Mouse (Mus musculus): Measurements from ENCODE around the gene Agbl2.
"Not testable (repeated sequence)": the region's sequence is repeated elsewhere in the genome, so short reads cannot be mapped to it uniquely, and the experiment has no call there.

The Agbl2 gene

GRCm38 (mm10) chr2:90810751-90811150 lies 28.2 kb downstream of the Agbl2 start:
- no peak for ATAC-seq (ENCODE audit: insufficient number of reproducible peaks, low FRiP score, low TSS enrichment)

GRCm38 (mm10) chr2:90815266-90815665 lies 32.7 kb downstream of the Agbl2 start:
- no peak for ATAC-seq (ENCODE audit: insufficient number of reproducible peaks, low FRiP score, low TSS enrichment)

DNA sequence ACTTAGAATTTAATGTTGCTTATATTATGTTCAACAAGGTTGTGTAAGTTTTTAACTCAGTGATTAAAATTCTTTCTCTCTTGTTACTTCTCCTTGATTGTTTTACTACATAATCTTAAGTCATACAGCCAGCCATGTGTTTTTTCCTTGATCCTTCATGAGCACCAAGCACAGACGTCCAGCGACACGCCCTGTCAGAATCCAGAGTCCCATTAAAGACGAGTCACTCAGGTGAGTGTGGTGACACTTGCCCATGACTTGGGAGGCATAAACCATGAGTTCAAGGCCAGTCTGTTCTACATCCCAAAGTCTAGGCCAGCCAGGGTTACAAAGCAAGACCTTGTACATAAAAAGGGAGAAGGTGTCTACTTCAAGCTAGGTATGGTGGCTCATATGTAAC lies 33.6 kb downstream of the Agbl2 start:
- ATAC-seq (ENCODE audit: insufficient number of reproducible peaks, low FRiP score, low TSS enrichment), result no peak

DNA sequence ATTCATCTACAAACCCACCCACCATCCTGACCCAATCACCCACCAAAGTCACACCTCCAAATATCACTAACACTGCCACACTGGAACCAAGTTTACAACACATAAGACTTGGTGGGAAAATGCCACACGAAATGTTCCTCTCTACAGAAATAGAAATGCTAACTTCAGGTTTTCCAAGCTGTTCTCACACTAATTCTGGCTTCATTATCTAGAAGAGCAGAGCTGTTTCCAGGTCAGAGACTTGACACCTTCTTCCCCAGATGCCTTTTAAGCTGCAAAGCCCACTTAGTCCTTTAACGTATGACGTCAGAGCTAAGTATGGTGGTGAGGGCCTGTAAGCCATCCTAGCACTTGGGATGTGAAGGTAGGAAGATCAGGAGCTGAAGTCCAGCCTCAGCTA lies 36.2 kb downstream of the Agbl2 start:
- no peak for ATAC-seq (ENCODE audit: insufficient number of reproducible peaks, low FRiP score, low TSS enrichment)

- no peak for ATAC-seq (ENCODE audit: insufficient number of reproducible peaks, low FRiP score, low TSS enrichment)
These were observed 38.4 kb downstream of the Agbl2 start for GRCm38 (mm10) chr2:90820894-90821293.

GRCm38 (mm10) chr2:90822978-90823377 lies 40.5 kb downstream of the Agbl2 start:
- ATAC-seq (ENCODE audit: insufficient number of reproducible peaks, low FRiP score, low TSS enrichment), result no peak

- peak; percentile 97 for ATAC-seq (ENCODE audit: insufficient number of reproducible peaks, low FRiP score, low TSS enrichment)
These were observed 41.3 kb downstream of the Agbl2 start for GRCm38 (mm10) chr2:90823781-90824180.

DNA sequence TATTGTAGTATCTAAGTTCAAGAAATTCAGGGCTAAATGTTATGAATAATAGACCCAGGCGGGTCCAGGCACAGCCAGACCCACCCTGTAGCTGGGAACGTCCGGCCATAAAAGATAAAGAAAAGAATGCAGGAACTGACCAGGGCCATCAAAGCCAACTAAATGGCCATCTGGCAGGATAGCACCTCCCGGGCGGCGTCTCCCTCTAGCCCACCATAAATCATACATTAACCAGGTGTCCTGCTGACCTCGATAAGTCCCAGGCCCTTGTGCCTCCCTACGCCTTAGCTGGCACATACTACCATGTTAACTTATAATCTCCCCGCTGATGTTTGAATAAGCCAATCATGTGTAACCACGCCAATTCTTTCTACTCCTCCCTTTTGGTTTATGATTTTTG lies 42.0 kb downstream of the Agbl2 start:
- not testable (repeated sequence) for ATAC-seq (ENCODE audit: insufficient number of reproducible peaks, low FRiP score, low TSS enrichment)

DNA sequence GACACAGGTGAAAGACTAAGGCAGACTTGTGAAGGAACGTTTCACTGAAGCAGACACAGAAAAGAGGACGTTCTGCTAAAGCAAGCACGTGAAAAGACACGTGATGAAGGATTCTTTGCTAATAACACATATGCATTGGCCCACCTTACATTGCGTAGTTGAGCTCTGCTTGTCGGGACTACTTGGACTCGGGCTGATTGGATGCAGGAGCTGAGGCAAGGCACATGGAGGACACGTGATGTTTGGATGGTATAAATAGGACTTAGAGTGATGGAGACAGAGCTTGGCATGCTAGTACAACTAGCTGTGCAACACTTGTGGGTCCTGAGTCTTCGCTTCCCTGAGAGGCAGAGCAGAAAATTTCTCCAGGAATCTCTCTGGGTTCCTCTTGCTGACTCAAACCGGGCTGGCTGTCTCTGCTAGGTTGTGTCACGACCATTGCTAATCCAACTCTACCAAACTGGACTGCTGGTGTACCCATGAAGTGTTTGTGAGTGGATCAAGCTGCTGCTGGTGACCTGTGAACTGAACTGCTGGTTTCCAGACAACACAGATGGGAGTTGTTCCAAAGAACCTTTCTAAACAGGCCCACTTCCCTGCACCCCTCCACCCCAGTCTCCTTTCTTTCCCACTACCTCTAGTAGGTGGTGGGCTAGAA lies 43.1 kb downstream of the Agbl2 start:
- no peak for ATAC-seq (ENCODE audit: insufficient number of reproducible peaks, low FRiP score, low TSS enrichment)

DNA sequence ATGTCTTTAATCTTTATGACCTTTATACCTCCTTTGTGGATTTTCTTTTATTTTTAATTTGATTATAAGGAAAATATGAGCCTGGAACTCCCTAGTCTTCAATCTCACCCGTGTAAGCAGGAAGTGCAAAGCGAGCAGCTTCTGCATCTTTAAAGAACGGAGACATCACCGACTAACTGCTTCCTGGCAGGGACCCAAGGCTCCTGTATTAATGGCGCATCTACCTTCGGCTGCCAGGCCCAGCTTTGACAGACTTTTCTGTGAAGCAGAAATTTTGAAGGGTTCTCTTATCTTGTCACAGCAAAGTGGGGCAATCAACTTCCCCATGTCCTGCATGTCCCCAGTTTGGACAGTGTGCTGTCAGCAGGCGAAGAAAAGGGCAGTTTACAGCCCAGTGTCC lies 46.2 kb downstream of the Agbl2 start:
- no peak for ATAC-seq (ENCODE audit: insufficient number of reproducible peaks, low FRiP score, low TSS enrichment)

- ATAC-seq (ENCODE audit: insufficient number of reproducible peaks, low FRiP score, low TSS enrichment), result no peak
These were observed 51.0 kb downstream of the Agbl2 start for GRCm38 (mm10) chr2:90833502-90833901.

- ATAC-seq (ENCODE audit: insufficient number of reproducible peaks, low FRiP score, low TSS enrichment), result no peak
These were observed 56.1 kb downstream of the Agbl2 start for GRCm38 (mm10) chr2:90838621-90839020.

GRCm38 (mm10) chr2:90843666-90844065 lies 61.1 kb downstream of the Agbl2 start:
- no peak for ATAC-seq (ENCODE audit: insufficient number of reproducible peaks, low FRiP score, low TSS enrichment)

GRCm38 (mm10) chr2:90844262-90844661 lies 61.7 kb downstream of the Agbl2 start:
- no peak for ATAC-seq (ENCODE audit: insufficient number of reproducible peaks, low FRiP score, low TSS enrichment)

DNA sequence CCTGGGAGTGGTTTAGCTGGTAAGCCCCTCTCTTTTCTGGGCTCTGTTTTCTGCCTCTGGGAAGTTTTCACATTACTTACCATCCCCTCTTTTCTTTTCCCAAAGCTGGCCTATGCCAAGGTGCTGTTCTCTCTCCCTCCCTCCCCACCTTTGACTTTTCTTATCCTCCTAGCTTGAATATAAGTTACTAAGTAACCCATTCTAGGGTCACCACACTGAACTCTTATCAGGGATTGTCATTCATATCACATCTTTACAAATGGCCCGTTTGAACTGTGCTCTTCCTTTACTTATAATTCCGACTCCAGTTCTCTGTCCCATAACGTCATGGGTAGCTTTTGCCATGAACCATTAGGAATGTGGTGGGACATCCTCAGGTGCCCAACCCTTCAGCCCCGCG lies 62.7 kb downstream of the Agbl2 start:
- ATAC-seq (ENCODE audit: insufficient number of reproducible peaks, low FRiP score, low TSS enrichment), result no peak

GRCm38 (mm10) chr2:90846171-90846570 lies 63.6 kb downstream of the Agbl2 start:
- no peak for ATAC-seq (ENCODE audit: insufficient number of reproducible peaks, low FRiP score, low TSS enrichment)

- ATAC-seq (ENCODE audit: insufficient number of reproducible peaks, low FRiP score, low TSS enrichment), result peak; percentile 11
These were observed 64.0 kb downstream of the Agbl2 start for GRCm38 (mm10) chr2:90846597-90846954.

GRCm38 (mm10) chr2:90846955-90847680 lies 64.6 kb downstream of the Agbl2 start, which contains the start of gene Mtch2:
Mtch2 (plus strand) TSS chr2:90847155.
- ATAC-seq (ENCODE audit: insufficient number of reproducible peaks, low FRiP score, low TSS enrichment), result peak; percentile 77

DNA sequence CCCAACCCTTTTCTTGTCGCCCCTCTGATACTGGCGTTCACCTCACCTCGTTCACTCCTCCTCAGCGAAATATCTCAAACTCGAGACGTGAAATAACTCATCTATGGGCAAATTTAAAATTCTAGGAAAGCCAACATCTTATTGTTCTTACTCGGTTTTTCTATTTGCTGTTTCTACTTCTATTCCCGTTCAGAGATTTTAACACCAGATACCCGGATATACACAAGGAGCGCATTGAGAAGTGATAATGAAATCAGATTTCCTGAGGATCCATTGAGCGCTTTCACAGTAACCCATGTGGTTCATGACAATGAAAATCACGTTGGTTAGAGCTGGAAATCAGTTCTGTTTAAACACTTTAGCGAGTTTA lies 65.1 kb downstream of the Agbl2 start:
- ATAC-seq (ENCODE audit: insufficient number of reproducible peaks, low FRiP score, low TSS enrichment), result no peak

DNA sequence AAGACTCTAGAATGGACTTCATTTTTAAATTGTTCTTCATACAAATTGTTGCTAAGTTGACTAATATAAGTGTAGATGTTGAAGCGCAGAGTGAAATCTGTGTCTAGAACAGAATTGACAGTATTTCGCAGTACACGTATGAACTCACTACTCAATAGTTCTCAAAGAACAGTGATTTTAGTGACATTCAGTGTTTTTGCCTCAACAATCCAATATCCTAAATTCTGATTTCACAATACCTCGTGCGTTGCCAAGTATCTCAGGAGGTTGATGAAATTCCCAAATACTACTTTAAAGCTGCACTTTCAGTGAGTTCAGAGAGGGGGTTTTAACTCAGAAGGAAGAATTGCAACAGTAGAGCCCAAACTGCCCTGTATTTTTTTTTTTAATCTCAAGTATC lies 65.8 kb downstream of the Agbl2 start:
- ATAC-seq (ENCODE audit: insufficient number of reproducible peaks, low FRiP score, low TSS enrichment), result no peak

DNA sequence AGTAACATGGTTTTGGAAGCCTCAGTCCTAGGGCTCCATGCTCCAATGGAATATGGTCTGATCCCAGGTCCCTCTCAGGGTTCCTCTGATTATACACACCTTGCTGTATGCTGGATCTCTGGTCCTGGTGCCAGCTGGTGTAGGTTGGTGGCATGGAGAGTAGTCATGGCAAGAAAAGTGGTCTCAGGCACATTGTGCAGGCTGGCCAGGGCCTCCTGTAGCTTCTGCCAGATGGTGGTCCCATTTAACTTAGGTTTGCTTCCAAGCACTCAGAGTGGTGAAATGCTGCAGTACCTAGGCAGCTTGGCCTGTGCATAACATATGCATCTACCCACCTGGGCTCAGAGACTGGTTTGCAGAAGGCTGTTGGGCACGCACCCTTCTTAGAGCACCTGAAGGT lies 67.9 kb downstream of the Agbl2 start:
- ATAC-seq (ENCODE audit: insufficient number of reproducible peaks, low FRiP score, low TSS enrichment), result peak; percentile 78

- no peak for ATAC-seq (ENCODE audit: insufficient number of reproducible peaks, low FRiP score, low TSS enrichment)
These were observed 79.0 kb downstream of the Agbl2 start for GRCm38 (mm10) chr2:90861486-90861885.
